Mouse (Mus musculus): ENCODE measurements around the gene Mbd6. TPM values are rescaled to one million over a fixed set of nuclear protein-coding genes. Genes with fewer than 3 reads are reported as not detected.

Mbd6 gene
- polyA plus RNA-seq, 1 experiment from 2014 or later = 10.7 TPM

- H3K36me3 ChIP-seq (ENCODE audit: insufficient read depth, low read length) = no peaks in the 10 kb centered on the region
- no peak for TF ChIP-seq CTCF (IDR thresholded peaks at IDR 0.05; ENCODE audit: low read depth)
- H3K4me3 ChIP-seq (replicated peaks; ENCODE audit: low read depth, low read length) = no peak overlapping the region
- H3K4me2 ChIP-seq (ENCODE audit: low read length) = no peak overlapping the region
- H3K4me1 ChIP-seq (replicated peaks; ENCODE audit: insufficient read depth, low read length) = peaks cover 10% of the 10 kb centered on the region
- H3K9me3 ChIP-seq (replicated peaks; ENCODE audit: low read length) = no peaks in the 10 kb centered on the region
- 72% methylated on average over 17 of the region's 17 CpGs for WGBS
- peaks cover 22% of the 10 kb centered on the region; the same call in 1 of the 2 replicates for H3K27me3 ChIP-seq (ENCODE audit: insufficient read depth, low read length)
- no peak overlapping the region for H3K27ac ChIP-seq
- no peak overlapping the region for H3K9ac ChIP-seq (ENCODE audit: low read depth, low read length)
- DNase-seq (ENCODE audit: low spot score) (no peak), ATAC-seq (replicated peaks; ENCODE audit: low FRiP score, low read depth) (no peak)
Measured at GRCm38 (mm10) chr10:127323131-127323855, 34.5 kb upstream of the Mbd6 start.

GRCm38 (mm10) chr10:127322669-127323068 lies 33.9 kb upstream of the Mbd6 start:
- TF ChIP-seq CTCF (IDR thresholded peaks at IDR 0.05; ENCODE audit: low read depth) = no peak
- Histone ChIP-seq H3K4me3 (replicated peaks; ENCODE audit: low read depth, low read length) (no peak overlapping the region), H3K4me2 (ENCODE audit: low read length) (no peak overlapping the region), H3K27ac (no peak overlapping the region), H3K27me3 (ENCODE audit: insufficient read depth, low read length) (peaks cover 18% of the 10 kb centered on the region; the same call in 1 of the 2 replicates), H3K4me1 (replicated peaks; ENCODE audit: insufficient read depth, low read length) (peaks cover 10% of the 10 kb centered on the region), H3K9me3 (replicated peaks; ENCODE audit: low read length) (no peaks in the 10 kb centered on the region), H3K36me3 (ENCODE audit: insufficient read depth, low read length) (no peaks in the 10 kb centered on the region), H3K9ac (ENCODE audit: low read depth, low read length) (no peak overlapping the region)
- 55% methylated on average over 4 of the region's 4 CpGs for WGBS
- ATAC-seq (replicated peaks; ENCODE audit: low FRiP score, low read depth) (no peak), DNase-seq (ENCODE audit: low spot score) (no peak)

GRCm38 (mm10) chr10:127322178-127322577 lies 33.4 kb upstream of the Mbd6 start:
- peaks cover 13% of the 10 kb centered on the region; the same call in 1 of the 2 replicates for H3K27me3 ChIP-seq (ENCODE audit: insufficient read depth, low read length)
- no peak overlapping the region for H3K4me3 ChIP-seq (replicated peaks; ENCODE audit: low read depth, low read length)
- no peak overlapping the region for H3K27ac ChIP-seq
- WGBS = 66% methylated on average over 13 of the region's 13 CpGs
- peaks cover 10% of the 10 kb centered on the region for H3K4me1 ChIP-seq (replicated peaks; ENCODE audit: insufficient read depth, low read length)
- H3K9ac ChIP-seq (ENCODE audit: low read depth, low read length) = no peak overlapping the region
- H3K9me3 ChIP-seq (replicated peaks; ENCODE audit: low read length) = no peaks in the 10 kb centered on the region
- TF ChIP-seq CTCF (IDR thresholded peaks at IDR 0.05; ENCODE audit: low read depth) = no peak
- ATAC-seq (replicated peaks; ENCODE audit: low FRiP score, low read depth) (no peak), DNase-seq (ENCODE audit: low spot score) (no peak)
- no peaks in the 10 kb centered on the region for H3K36me3 ChIP-seq (ENCODE audit: insufficient read depth, low read length)
- H3K4me2 ChIP-seq (ENCODE audit: low read length) = no peak overlapping the region

GRCm38 (mm10) chr10:127321621-127322020 lies 32.8 kb upstream of the Mbd6 start, which contains the start of gene Arhgap9:
Gene Arhgap9, plus strand, starts transcription at chr10:127321964.
- Histone ChIP-seq H3K4me3 (replicated peaks; ENCODE audit: low read depth, low read length) (no peak within 1 kb of the TSS), H3K9ac (ENCODE audit: low read depth, low read length) (no peak within 1 kb of the TSS), H3K27ac (no peak within 1 kb of the TSS), H3K27me3 (ENCODE audit: insufficient read depth, low read length) (peaks cover 12% of the 10 kb centered on the region; the same call in 1 of the 2 replicates), H3K9me3 (replicated peaks; ENCODE audit: low read length) (no peaks in the 10 kb centered on the region), H3K4me1 (replicated peaks; ENCODE audit: insufficient read depth, low read length) (peaks cover 10% of the 10 kb centered on the region), H3K4me2 (ENCODE audit: low read length) (no peak within 1 kb of the TSS), H3K36me3 (ENCODE audit: insufficient read depth, low read length) (no peaks in the 10 kb centered on the region)
- DNase-seq (ENCODE audit: low spot score) (no peak), ATAC-seq (replicated peaks; ENCODE audit: low FRiP score, low read depth) (no peak)
- WGBS = 81% methylated on average over 3 of the region's 3 CpGs
- no peak for TF ChIP-seq CTCF (IDR thresholded peaks at IDR 0.05; ENCODE audit: low read depth)

- H3K36me3 ChIP-seq (ENCODE audit: insufficient read depth, low read length) = no peaks in the 10 kb centered on the region
- H3K4me1 ChIP-seq (replicated peaks; ENCODE audit: insufficient read depth, low read length) = no peaks in the 10 kb centered on the region
- DNase-seq (ENCODE audit: low spot score) (peak; percentile 75), ATAC-seq (replicated peaks; ENCODE audit: low FRiP score, low read depth) (peak; percentile 63)
- H3K27me3 ChIP-seq (ENCODE audit: insufficient read depth, low read length) = no peaks in the 10 kb centered on the region
- 45% methylated on average over 7 of the region's 7 CpGs for WGBS
- no peaks in the 10 kb centered on the region for H3K9me3 ChIP-seq (replicated peaks; ENCODE audit: low read length)
- no peak for TF ChIP-seq CTCF (IDR thresholded peaks at IDR 0.05; ENCODE audit: low read depth)
- no peak overlapping the region for H3K9ac ChIP-seq (ENCODE audit: low read depth, low read length)
- no peak overlapping the region for H3K4me3 ChIP-seq (replicated peaks; ENCODE audit: low read depth, low read length)
- H3K4me2 ChIP-seq (ENCODE audit: low read length) = no peak overlapping the region
- no peak overlapping the region for H3K27ac ChIP-seq
Measured at GRCm38 (mm10) chr10:127319969-127320368, 31.2 kb upstream of the Mbd6 start.

- Histone ChIP-seq H3K27ac (no peak overlapping the region), H3K9me3 (replicated peaks; ENCODE audit: low read length) (no peaks in the 10 kb centered on the region), H3K4me2 (ENCODE audit: low read length) (no peak overlapping the region), H3K4me1 (replicated peaks; ENCODE audit: insufficient read depth, low read length) (no peaks in the 10 kb centered on the region), H3K9ac (ENCODE audit: low read depth, low read length) (no peak overlapping the region), H3K4me3 (replicated peaks; ENCODE audit: low read depth, low read length) (no peak overlapping the region), H3K36me3 (ENCODE audit: insufficient read depth, low read length) (no peaks in the 10 kb centered on the region), H3K27me3 (ENCODE audit: insufficient read depth, low read length) (no peaks in the 10 kb centered on the region)
- TF ChIP-seq CTCF (IDR thresholded peaks at IDR 0.05; ENCODE audit: low read depth) = no peak
- WGBS = 44% methylated on average over 4 of the region's 4 CpGs
- ATAC-seq (replicated peaks; ENCODE audit: low FRiP score, low read depth) = no peak
- DNase-seq (ENCODE audit: low spot score) = no peak
Measured at GRCm38 (mm10) chr10:127318009-127318408, 29.2 kb upstream of the Mbd6 start.
